Mouse (Mus musculus): ENCODE measurements around the gene Card6. TPM values are rescaled to one million over a fixed set of nuclear protein-coding genes. Genes with fewer than 3 reads are reported as not detected.

Card6 gene
- polyA plus RNA-seq, 1 experiment from 2014 or later: 1.4 TPM

DNA sequence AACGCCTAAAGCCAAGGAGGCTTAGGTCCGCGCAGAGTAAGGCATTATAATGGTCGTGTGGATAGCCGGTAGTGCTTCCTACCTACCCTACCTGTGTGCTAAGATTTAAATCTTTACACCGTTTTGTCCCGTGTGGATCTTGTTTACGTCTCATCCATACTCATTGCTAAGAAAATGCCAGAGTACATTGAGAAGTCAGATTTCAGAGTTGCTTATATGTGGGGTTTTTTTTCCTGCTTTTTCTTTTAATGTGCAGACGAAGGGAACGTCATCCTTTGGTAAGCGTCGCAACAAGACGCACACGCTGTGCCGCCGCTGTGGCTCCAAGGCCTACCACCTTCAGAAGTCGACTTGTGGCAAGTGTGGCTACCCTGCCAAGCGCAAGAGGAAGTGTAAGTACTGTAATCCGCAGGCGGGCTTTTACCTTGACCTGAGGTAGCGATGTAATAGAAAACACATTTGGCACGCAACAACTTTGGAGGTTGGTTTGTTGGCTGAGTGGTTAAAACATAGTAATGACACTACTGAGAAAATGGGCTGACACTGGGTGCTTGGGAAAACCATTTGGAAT lies 8.8 kb upstream of the Card6 start:
- DNase-seq (ENCODE audit: low spot score) (no peak), ATAC-seq (ENCODE audit: low FRiP score, low TSS enrichment) (peak; percentile 1; the same call in 1 of the 2 replicates)
- Histone ChIP-seq H3K9me3 (ENCODE audit: control insufficient read depth, low read length) (no peaks in the 10 kb centered on the region), H3K9ac (ENCODE audit: low read length) (peak overlapping the region; percentile 98), H3K27me3 (ENCODE audit: control insufficient read depth, insufficient read depth, low read length) (no peaks in the 10 kb centered on the region), H3K27ac (replicated peaks) (peak overlapping the region; percentile 91), H3K4me2 (replicated peaks; ENCODE audit: low read depth) (peak overlapping the region; percentile 68), H3K4me3 (ENCODE audit: low read depth, low read length) (peak overlapping the region; percentile 92), H3K36me3 (ENCODE audit: control insufficient read depth, insufficient read depth, low read length) (peaks cover 10% of the 10 kb centered on the region; the same call in 1 of the 2 replicates), H3K4me1 (replicated peaks; ENCODE audit: control insufficient read depth, insufficient read depth) (no peaks in the 10 kb centered on the region; the same call in 1 of the 2 replicates)
- WGBS: 1% methylated on average over 22 of the region's 22 CpGs
- TF ChIP-seq EP300 (optimal IDR thresholded peaks at IDR 0.05) (no peak), CTCF (IDR thresholded peaks at IDR 0.05; ENCODE audit: low read depth) (no peak)

DNA sequence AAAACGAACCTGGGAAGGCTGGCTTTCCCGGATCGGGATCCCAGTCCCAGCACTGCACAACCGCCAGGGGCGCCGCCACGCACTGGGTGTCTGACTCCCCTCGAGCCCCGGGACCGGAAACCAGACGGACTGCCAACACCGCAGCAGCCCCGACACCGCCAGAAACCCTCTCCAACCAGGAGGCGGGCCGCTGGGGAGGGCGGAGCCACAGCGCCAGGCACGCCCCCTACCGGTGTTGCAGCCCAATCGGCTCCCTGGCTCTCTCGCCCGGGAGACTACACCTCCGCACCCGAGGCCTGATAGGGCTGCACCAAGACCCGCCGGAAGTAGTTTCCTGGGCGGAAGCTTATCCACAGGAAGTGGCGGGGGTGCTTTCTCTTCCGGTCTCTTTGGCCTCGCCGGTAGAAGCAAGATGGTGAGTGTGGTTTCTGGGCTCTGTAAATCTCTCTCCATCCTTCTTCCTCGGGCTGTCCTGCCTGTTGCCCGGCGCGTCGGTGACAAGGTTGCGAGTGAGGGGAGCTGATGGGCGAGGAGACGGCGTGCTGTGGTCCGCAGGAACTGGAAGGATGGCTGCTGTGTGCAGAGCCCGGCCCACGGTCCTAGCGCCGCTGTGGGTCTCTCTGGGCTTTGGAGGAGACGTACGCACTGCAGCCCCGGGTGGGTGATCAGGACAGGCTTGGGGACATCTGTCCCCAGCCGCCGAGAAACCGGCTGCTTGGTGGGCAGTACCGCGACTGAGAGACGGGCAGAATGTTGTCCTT lies 8.1 kb upstream of the Card6 start, which contains the start of gene Rpl37:
TSS of gene Rpl37 (plus strand) at position 376 of the 761 bp plus-strand sequence.
- no peaks in the 10 kb centered on the region; the same call in 1 of the 2 replicates for H3K4me1 ChIP-seq (replicated peaks; ENCODE audit: control insufficient read depth, insufficient read depth)
- WGBS: 0% methylated on average over 55 of the region's 55 CpGs
- H3K27ac ChIP-seq (replicated peaks): peak within 1 kb of the TSS; percentile 92
- H3K27me3 ChIP-seq (ENCODE audit: control insufficient read depth, insufficient read depth, low read length): no peaks in the 10 kb centered on the region
- H3K9me3 ChIP-seq (ENCODE audit: control insufficient read depth, low read length): no peaks in the 10 kb centered on the region
- H3K36me3 ChIP-seq (ENCODE audit: control insufficient read depth, insufficient read depth, low read length): peaks cover 10% of the 10 kb centered on the region; the same call in 1 of the 2 replicates
- peak; percentile 99 for ATAC-seq (ENCODE audit: low FRiP score, low TSS enrichment)
- H3K4me2 ChIP-seq (replicated peaks; ENCODE audit: low read depth): peak within 1 kb of the TSS; percentile 68
- DNase-seq (ENCODE audit: low spot score): peak; percentile 100
- peak within 1 kb of the TSS; percentile 98 for H3K9ac ChIP-seq (ENCODE audit: low read length)
- H3K4me3 ChIP-seq (ENCODE audit: low read depth, low read length): peak within 1 kb of the TSS; percentile 92
- TF ChIP-seq CTCF (IDR thresholded peaks at IDR 0.05; ENCODE audit: low read depth) (peak; percentile 81), EP300 (optimal IDR thresholded peaks at IDR 0.05) (no peak)

DNA sequence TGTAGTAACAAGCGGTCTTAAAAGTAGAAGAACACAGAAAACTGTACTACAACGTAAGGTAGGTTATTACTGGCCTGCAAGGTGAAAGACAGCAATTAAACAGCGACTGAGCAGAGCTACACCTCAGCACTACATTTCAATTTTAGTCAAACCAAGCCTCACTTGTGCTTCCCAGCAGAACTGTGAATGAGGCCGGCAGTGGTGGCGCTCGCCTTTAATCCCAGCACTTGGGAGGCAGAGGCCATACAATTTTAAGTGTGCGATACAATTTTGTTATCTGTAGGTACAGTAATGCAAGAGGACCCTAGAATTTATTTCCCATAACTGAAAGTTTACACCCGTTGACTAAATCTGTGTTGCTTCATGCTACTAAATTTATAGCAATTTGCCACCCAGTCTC lies 6.8 kb upstream of the Card6 start:
- no peaks in the 10 kb centered on the region for H3K27me3 ChIP-seq (ENCODE audit: control insufficient read depth, insufficient read depth, low read length)
- no peak for DNase-seq (ENCODE audit: low spot score)
- peak overlapping the region; percentile 92 for H3K27ac ChIP-seq (replicated peaks)
- TF ChIP-seq CTCF (IDR thresholded peaks at IDR 0.05; ENCODE audit: low read depth): no peak
- TF ChIP-seq EP300 (optimal IDR thresholded peaks at IDR 0.05): no peak
- H3K4me1 ChIP-seq (replicated peaks; ENCODE audit: control insufficient read depth, insufficient read depth): no peaks in the 10 kb centered on the region; the same call in 1 of the 2 replicates
- peak overlapping the region; percentile 92 for H3K4me3 ChIP-seq (ENCODE audit: low read depth, low read length)
- WGBS: 49% methylated on average over 8 of the region's 8 CpGs
- peaks cover 10% of the 10 kb centered on the region; the same call in 1 of the 2 replicates for H3K36me3 ChIP-seq (ENCODE audit: control insufficient read depth, insufficient read depth, low read length)
- ATAC-seq (ENCODE audit: low FRiP score, low TSS enrichment): no peak
- H3K4me2 ChIP-seq (replicated peaks; ENCODE audit: low read depth): peak overlapping the region; percentile 58
- H3K9me3 ChIP-seq (ENCODE audit: control insufficient read depth, low read length): no peaks in the 10 kb centered on the region
- H3K9ac ChIP-seq (ENCODE audit: low read length): no peak overlapping the region; the same call in 1 of the 2 replicates

DNA sequence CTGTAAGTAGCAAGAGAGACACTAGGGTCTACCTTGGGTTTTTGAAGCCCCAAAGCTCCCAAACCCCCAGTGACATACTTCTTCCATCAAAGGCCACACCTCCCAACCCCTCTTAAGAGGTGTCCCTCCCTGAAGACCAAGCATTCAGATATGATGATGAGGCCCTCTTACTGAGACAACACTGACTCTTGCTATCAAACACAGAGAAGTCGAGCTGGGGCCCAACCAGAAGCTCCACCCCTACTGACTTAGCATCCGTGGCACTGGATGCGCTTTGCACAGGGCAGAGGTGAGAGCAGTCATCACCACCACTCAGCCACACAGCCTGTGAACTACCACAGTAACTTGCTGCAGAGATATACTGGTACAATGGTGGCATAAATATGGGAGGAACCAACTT lies 4.3 kb upstream of the Card6 start:
- 83% methylated on average over 3 of the region's 3 CpGs for WGBS
- Histone ChIP-seq H3K9me3 (ENCODE audit: control insufficient read depth, low read length) (no peaks in the 10 kb centered on the region), H3K27ac (replicated peaks) (no peak overlapping the region), H3K9ac (ENCODE audit: low read length) (no peak overlapping the region), H3K27me3 (ENCODE audit: control insufficient read depth, insufficient read depth, low read length) (no peaks in the 10 kb centered on the region), H3K36me3 (ENCODE audit: control insufficient read depth, insufficient read depth, low read length) (no peaks in the 10 kb centered on the region), H3K4me1 (replicated peaks; ENCODE audit: control insufficient read depth, insufficient read depth) (no peaks in the 10 kb centered on the region; the same call in 1 of the 2 replicates), H3K4me3 (ENCODE audit: low read depth, low read length) (no peak overlapping the region), H3K4me2 (replicated peaks; ENCODE audit: low read depth) (no peak overlapping the region)
- DNase-seq (ENCODE audit: low spot score) (no peak), ATAC-seq (ENCODE audit: low FRiP score, low TSS enrichment) (no peak)
- no peak for TF ChIP-seq EP300 (optimal IDR thresholded peaks at IDR 0.05)
- no peak for TF ChIP-seq CTCF (IDR thresholded peaks at IDR 0.05; ENCODE audit: low read depth)

DNA sequence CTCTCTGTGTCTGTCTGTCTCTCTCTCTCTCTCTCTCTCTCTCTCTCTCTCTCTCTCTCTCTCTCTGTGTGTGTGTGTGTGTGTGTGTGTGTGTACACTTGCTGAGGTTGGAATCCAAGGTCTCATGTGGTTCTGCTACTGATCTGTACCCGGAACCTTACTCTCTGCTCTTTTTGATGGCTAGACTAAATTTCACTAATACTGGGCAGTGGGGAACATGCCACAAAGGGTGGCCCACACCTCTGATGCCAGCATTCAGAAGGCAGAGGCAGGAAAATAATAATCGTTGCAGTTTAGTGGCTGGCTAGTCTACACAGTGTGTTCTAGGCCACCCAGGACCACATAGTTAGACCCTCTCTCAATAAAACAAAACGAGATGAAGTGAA lies 309 bp upstream of the Card6 start:
- Histone ChIP-seq H3K36me3 (ENCODE audit: control insufficient read depth, insufficient read depth, low read length) (no peaks in the 10 kb centered on the region), H3K4me3 (ENCODE audit: low read depth, low read length) (no peak overlapping the region), H3K4me2 (replicated peaks; ENCODE audit: low read depth) (peak overlapping the region; percentile 48; the same call in 1 of the 2 replicates), H3K9me3 (ENCODE audit: control insufficient read depth, low read length) (no peaks in the 10 kb centered on the region), H3K27me3 (ENCODE audit: control insufficient read depth, insufficient read depth, low read length) (no peaks in the 10 kb centered on the region), H3K4me1 (replicated peaks; ENCODE audit: control insufficient read depth, insufficient read depth) (no peaks in the 10 kb centered on the region), H3K9ac (ENCODE audit: low read length) (no peak overlapping the region), H3K27ac (replicated peaks) (no peak overlapping the region; the same call in 1 of the 2 replicates)
- TF ChIP-seq EP300 (optimal IDR thresholded peaks at IDR 0.05) (no peak), CTCF (IDR thresholded peaks at IDR 0.05; ENCODE audit: low read depth) (no peak)
- ATAC-seq (ENCODE audit: low FRiP score, low TSS enrichment) (no peak), DNase-seq (ENCODE audit: low spot score) (no peak)
- WGBS: 75% methylated on average over 3 of the region's 3 CpGs

DNA sequence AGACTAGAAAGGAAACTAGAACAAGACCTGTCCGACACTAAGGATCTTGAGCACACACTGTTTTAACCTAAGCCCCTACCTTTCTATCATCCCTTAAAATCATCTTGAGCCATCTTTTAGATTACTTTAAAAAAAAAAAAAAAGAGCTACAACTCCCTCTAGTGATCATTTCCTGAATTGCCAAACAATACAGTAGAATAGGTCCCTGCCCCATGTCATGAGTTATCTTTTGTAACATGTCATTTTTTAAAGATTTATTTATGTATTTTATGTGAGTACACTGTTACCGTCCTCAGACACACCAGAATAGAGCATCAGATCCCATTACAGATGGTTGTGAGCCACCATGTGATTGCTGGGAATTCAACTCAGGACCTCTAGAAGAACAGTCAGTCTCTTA lies 2.0 kb downstream of the Card6 start:
- H3K36me3 ChIP-seq (ENCODE audit: control insufficient read depth, insufficient read depth, low read length): no peaks in the 10 kb centered on the region
- no peak overlapping the region for H3K4me3 ChIP-seq (ENCODE audit: low read depth, low read length)
- H3K27ac ChIP-seq (replicated peaks): no peak overlapping the region
- ATAC-seq (ENCODE audit: low FRiP score, low TSS enrichment): no peak
- no peak for DNase-seq (ENCODE audit: low spot score)
- no peaks in the 10 kb centered on the region for H3K9me3 ChIP-seq (ENCODE audit: control insufficient read depth, low read length)
- TF ChIP-seq CTCF (IDR thresholded peaks at IDR 0.05; ENCODE audit: low read depth) (peak; percentile 67), EP300 (optimal IDR thresholded peaks at IDR 0.05) (no peak)
- no peaks in the 10 kb centered on the region for H3K27me3 ChIP-seq (ENCODE audit: control insufficient read depth, insufficient read depth, low read length)
- no peak overlapping the region for H3K9ac ChIP-seq (ENCODE audit: low read length)
- 40% methylated on average over 2 of the region's 2 CpGs for WGBS
- no peak overlapping the region for H3K4me2 ChIP-seq (replicated peaks; ENCODE audit: low read depth)
- no peaks in the 10 kb centered on the region for H3K4me1 ChIP-seq (replicated peaks; ENCODE audit: control insufficient read depth, insufficient read depth)
